Mouse (Mus musculus) liver, embryonic 14.5 days (tissue): Measurements from ENCODE around the gene Fbxl22.

Source experiments
- CTCF ChIP-seq: IDR thresholded peaks from 2 replicates; pipeline ENCODE4 v1.5.1; 2016; ENCODE audit warnings: antibody characterized with exemption, low read depth, control low read depth
- EP300 ChIP-seq: IDR thresholded peaks from 2 replicates; pipeline ENCODE4 v1.6.1; 2016; ENCODE audit warnings: antibody characterized with exemption, low read depth

DNA sequence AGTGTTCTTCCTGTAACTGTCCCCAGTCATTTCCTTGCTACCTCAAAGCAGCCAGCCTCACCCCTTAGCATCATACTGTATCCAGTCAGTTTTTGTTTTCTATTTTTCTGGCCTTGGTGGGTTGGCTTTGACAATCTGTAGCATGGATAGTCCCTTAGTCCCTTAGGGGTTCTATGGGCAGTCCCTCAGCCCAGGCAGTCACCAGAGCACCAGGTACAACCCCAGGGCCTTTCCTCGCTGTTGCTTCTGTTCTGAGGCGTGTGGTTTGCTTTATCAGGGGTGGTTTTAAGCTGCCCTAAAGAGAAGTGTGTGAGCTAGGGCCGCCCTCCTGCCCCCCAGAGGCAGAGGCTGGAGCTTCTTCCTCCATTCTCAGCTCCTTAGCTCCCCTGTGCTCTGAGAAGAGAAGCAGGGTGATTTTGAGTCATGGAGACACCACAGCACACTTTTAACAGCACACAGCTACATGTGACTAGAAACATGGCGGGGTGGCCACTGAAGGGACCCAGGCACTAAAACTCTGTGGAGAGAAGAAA, 10.4 kb downstream of the Fbxl22 start:
- TF ChIP-seq CTCF (peak; percentile 87), EP300 (peak; percentile 59; the same call in 1 of the 2 replicates)
